Mouse (Mus musculus) inflammation-experienced regulatory T-cells (primary cell): ENCODE measurements around the gene Kir3dl1. TPM values are rescaled to one million over a fixed set of nuclear protein-coding genes. Genes with fewer than 3 reads are reported as not detected.

Experiments
- polyA plus RNA-seq, 2 experiments: library from polyadenylated mRNA; unstranded; fragments of 100-300 nt; shearing (Covaris generic); gene quantifications; one replicate each; pipeline ENCODE4 v1.2.1; 2017

Kir3dl1 gene
- not detected for polyA plus RNA-seq

DNA sequence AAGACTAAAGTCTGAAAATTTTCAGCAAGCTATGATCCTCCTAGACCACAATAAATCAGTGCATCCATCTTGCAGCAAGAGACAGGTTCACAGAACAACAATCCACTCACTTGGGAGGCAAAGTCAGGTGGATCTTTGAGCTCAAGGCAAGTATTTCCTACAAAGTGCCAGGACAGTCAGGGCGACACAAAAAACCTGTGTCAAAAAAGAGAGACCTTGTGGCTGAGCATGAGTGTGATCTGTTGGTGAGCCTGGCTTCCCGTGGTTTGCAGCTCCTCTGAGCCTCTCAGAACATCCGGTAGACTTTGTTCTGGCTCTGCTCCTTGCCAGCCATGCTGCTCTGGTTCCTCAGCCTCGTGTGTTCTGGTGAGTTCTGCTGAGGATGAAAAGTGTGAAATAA, at the start of gene Kir3dl1:
Kir3dl1 (plus strand) TSS at position 301 of the 400 bp plus-strand sequence.

GRCm38 (mm10) chrX:136543956-136544355, 26.2 kb downstream of the Kir3dl1 start, which contains the start of gene Kir3dl2:
TSS of gene Kir3dl2 (minus strand) at chrX:136544056.

Other genes starting within 250 kb of the Kir3dl1 start
- gene Bex3, start 247.7 kb upstream of the Kir3dl1 start, polyA plus RNA-seq, result 10 to 100 TPM; 82.4 to 89.9 TPM
- gene Kir3dl2, start 26.1 kb downstream of the Kir3dl1 start, polyA plus RNA-seq, result not detected
- 1 to 10 TPM; 3.7 to 4.3 TPM for gene Tceal3, start 72.8 kb downstream of the Kir3dl1 start, polyA plus RNA-seq
- under 1 TPM; 0.16 to 0.22 TPM for gene Tceal1, start 190.0 kb downstream of the Kir3dl1 start, polyA plus RNA-seq
- 10 to 100 TPM; 81.5 to 84.2 TPM for gene Morf4l2, start 225.7 kb downstream of the Kir3dl1 start, polyA plus RNA-seq